Mouse (Mus musculus) megakaryocyte, embryonic 14.5 days (primary cell): Measurements from ENCODE around the gene Atg7.

ENCODE experiments used
- FLI1 ChIP-seq: IDR thresholded peaks from 2 replicates; pipeline ENCODE4 v1.6.1; 2012; ENCODE audit warnings: low read length, inconsistent platforms, mixed read lengths
- GATA1 ChIP-seq: IDR thresholded peaks from 3 replicates; pipeline ENCODE4 v1.6.1; 2012; ENCODE audit warnings: mixed read lengths, low read length, inconsistent platforms, borderline replicate concordance

DNA sequence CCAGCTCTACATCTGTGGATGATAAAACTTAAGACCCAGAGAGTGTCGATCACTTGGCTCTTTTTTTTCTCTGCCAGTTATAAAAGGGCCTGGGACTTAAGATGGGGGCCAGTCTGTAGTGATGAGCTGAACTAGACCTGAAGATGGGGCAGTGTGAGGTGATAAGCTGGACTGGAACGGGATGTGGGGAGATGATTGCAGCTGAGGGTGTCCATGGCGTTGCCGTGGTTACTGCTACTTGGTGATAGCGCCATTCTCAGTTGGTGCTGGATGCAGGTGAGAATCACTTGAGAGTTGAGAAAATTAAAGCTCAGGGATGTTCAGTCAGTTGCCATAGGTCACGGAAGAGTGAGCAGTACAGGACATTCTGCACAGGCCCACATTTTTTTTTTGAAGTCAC is 48.6 kb downstream of the Atg7 start:
- no peak for TF ChIP-seq FLI1
- TF ChIP-seq GATA1: no peak
